Mouse (Mus musculus) hindbrain, embryonic 15.5 days (tissue): ENCODE results near the gene Kcnk12. TPM values are rescaled to one million over a fixed set of nuclear protein-coding genes. Genes with fewer than 3 reads are reported as not detected.

Experiments
- ATAC-seq: fragments of 200-750 bp; cut with Nextera tagmentation; 2 replicates; pipeline ENCODE4 v1.8.0; 2017; ENCODE audit warnings: low read depth, moderate number of reproducible peaks, moderate TSS enrichment; ENCODE audit not compliant: low FRiP score
- H3K27ac ChIP-seq: fragments of 300-500 bp; sonication (generic); replicated peaks from 2 replicates; pipeline ENCODE4 v1.5.1; 2015; ENCODE audit warnings: mild to moderate bottlenecking, inconsistent platforms
- H3K27me3 ChIP-seq: fragments of 300-500 bp; sonication (generic); 2 replicates; pipeline ENCODE4 v1.6.1; 2015; ENCODE audit warnings: control low read depth, inconsistent platforms
- H3K36me3 ChIP-seq: fragments of 300-500 bp; sonication (generic); 2 replicates; pipeline ENCODE4 v1.6.1; 2015; ENCODE audit warnings: control low read depth, inconsistent platforms
- H3K4me1 ChIP-seq: fragments of 300-500 bp; sonication (generic); replicated peaks from 2 replicates; pipeline ENCODE4 v1.6.1; 2015; ENCODE audit warnings: control low read depth, inconsistent platforms
- H3K4me2 ChIP-seq: fragments of 300-500 bp; sonication (generic); 2 replicates; pipeline ENCODE4 v1.6.1; 2015; ENCODE audit warnings: moderate library complexity, mild to moderate bottlenecking, inconsistent platforms
- H3K4me3 ChIP-seq: fragments of 300-500 bp; sonication (generic); 2 replicates; pipeline ENCODE4 v1.5.1; 2015; ENCODE audit warnings: mild to moderate bottlenecking, inconsistent platforms
- H3K9ac ChIP-seq: fragments of 300-500 bp; sonication (generic); 2 replicates; pipeline ENCODE4 v1.6.1; 2015; ENCODE audit warnings: inconsistent platforms
- H3K9me3 ChIP-seq: fragments of 300-500 bp; sonication (generic); 2 replicates; pipeline ENCODE4 v1.6.1; 2016; ENCODE audit warnings: control low read depth, inconsistent platforms
- WGBS: fragments of 180-500 bp; shearing (Covaris S2); methylation state at CpG from one replicate; pipeline ENCODE4 v1.1.7; 2015; 5-methylcytosine and 5-hydroxymethylcytosine counted together
- polyA plus RNA-seq: library from polyadenylated mRNA; unstranded; fragments of >200 nt; fragmentation: Nextera tagmentation; extraction: Ambion mirVana; gene quantifications from 2 replicates; pipeline ENCODE4 v1.2.1, GENCODE M21; 2015

Kcnk12 gene
- 0.77 and 1.2 TPM in 2 replicates for polyA plus RNA-seq

- no peaks in the 10 kb centered on the region for H3K9me3 ChIP-seq
- peak; percentile 64; the same call in 1 of the 2 replicates for ATAC-seq
- H3K4me2 ChIP-seq = peak within 1 kb of the TSS; percentile 98
- no peak within 1 kb of the TSS for H3K27ac ChIP-seq
- peaks cover 58% of the 10 kb centered on the region for H3K27me3 ChIP-seq
- peaks cover 31% of the 10 kb centered on the region for H3K4me1 ChIP-seq
- H3K4me3 ChIP-seq = peak within 1 kb of the TSS; percentile 50
- H3K9ac ChIP-seq = peak within 1 kb of the TSS; percentile 40
- no peaks in the 10 kb centered on the region for H3K36me3 ChIP-seq
- WGBS = under 1% methylated on average over 43 of the region's 46 CpGs
Measured at GRCm38 (mm10) chr17:87797688-87798291, at the start of gene Kcnk12. TSS of gene Kcnk12 (minus strand) at chr17:87797994.

- Histone ChIP-seq H3K9ac (no peak overlapping the region), H3K27ac (no peak overlapping the region), H3K4me1 (no peaks in the 10 kb centered on the region), H3K4me2 (no peak overlapping the region), H3K9me3 (no peaks in the 10 kb centered on the region), H3K4me3 (no peak overlapping the region), H3K27me3 (no peaks in the 10 kb centered on the region), H3K36me3 (no peaks in the 10 kb centered on the region)
- 77% methylated on average over 5 of the region's 5 CpGs for WGBS
- ATAC-seq = no peak
Measured at GRCm38 (mm10) chr17:87842156-87842555, 44.4 kb upstream of the Kcnk12 start.

- WGBS = 75% methylated on average over 7 of the region's 7 CpGs
Measured at GRCm38 (mm10) chr17:87840079-87840478, 42.3 kb upstream of the Kcnk12 start.

GRCm38 (mm10) chr17:87834850-87835249 lies 37.1 kb upstream of the Kcnk12 start:
- WGBS = 24% methylated on average over 8 of the region's 8 CpGs

More at GRCm38 (mm10) chr17:87840079-87840478, 42.3 kb upstream of the Kcnk12 start:
- no peak for ATAC-seq
- H3K27ac ChIP-seq = no peak overlapping the region
- H3K4me2 ChIP-seq = no peak overlapping the region
- no peaks in the 10 kb centered on the region for H3K27me3 ChIP-seq
- H3K9me3 ChIP-seq = no peaks in the 10 kb centered on the region
- no peaks in the 10 kb centered on the region for H3K36me3 ChIP-seq
- no peak overlapping the region for H3K4me3 ChIP-seq
- H3K4me1 ChIP-seq = no peaks in the 10 kb centered on the region
- H3K9ac ChIP-seq = no peak overlapping the region

GRCm38 (mm10) chr17:87826909-87827308 lies 29.1 kb upstream of the Kcnk12 start:
- H3K4me3 ChIP-seq = no peak overlapping the region
- no peak overlapping the region for H3K27ac ChIP-seq
- H3K9me3 ChIP-seq = no peaks in the 10 kb centered on the region
- H3K36me3 ChIP-seq = no peaks in the 10 kb centered on the region
- peaks cover 7% of the 10 kb centered on the region for H3K4me1 ChIP-seq
- H3K27me3 ChIP-seq = no peaks in the 10 kb centered on the region
- WGBS = 21% methylated on average over 12 of the region's 12 CpGs
- peak overlapping the region; percentile 26 for H3K4me2 ChIP-seq
- ATAC-seq = no peak
- H3K9ac ChIP-seq = no peak overlapping the region

More at GRCm38 (mm10) chr17:87834850-87835249, 37.1 kb upstream of the Kcnk12 start:
- no peaks in the 10 kb centered on the region for H3K4me1 ChIP-seq
- no peaks in the 10 kb centered on the region for H3K36me3 ChIP-seq
- H3K27ac ChIP-seq = no peak overlapping the region
- H3K9me3 ChIP-seq = no peaks in the 10 kb centered on the region
- no peaks in the 10 kb centered on the region for H3K27me3 ChIP-seq
- H3K9ac ChIP-seq = no peak overlapping the region
- H3K4me3 ChIP-seq = no peak overlapping the region
- no peak for ATAC-seq
- H3K4me2 ChIP-seq = no peak overlapping the region

GRCm38 (mm10) chr17:87826036-87826560 lies 28.3 kb upstream of the Kcnk12 start:
- Histone ChIP-seq H3K4me2 (peak overlapping the region; percentile 26), H3K4me3 (no peak overlapping the region), H3K27me3 (no peaks in the 10 kb centered on the region), H3K9ac (no peak overlapping the region), H3K36me3 (no peaks in the 10 kb centered on the region), H3K27ac (no peak overlapping the region), H3K4me1 (peaks cover 7% of the 10 kb centered on the region), H3K9me3 (no peaks in the 10 kb centered on the region)
- 37% methylated on average over 23 of the region's 23 CpGs for WGBS
- no peak for ATAC-seq

GRCm38 (mm10) chr17:87825454-87826008 lies 27.7 kb upstream of the Kcnk12 start:
- no peak overlapping the region for H3K27ac ChIP-seq
- 28% methylated on average over 5 of the region's 5 CpGs for WGBS
- no peaks in the 10 kb centered on the region for H3K36me3 ChIP-seq
- H3K9me3 ChIP-seq = no peaks in the 10 kb centered on the region
- H3K4me2 ChIP-seq = no peak overlapping the region
- no peak for ATAC-seq
- H3K4me3 ChIP-seq = no peak overlapping the region
- no peak overlapping the region for H3K9ac ChIP-seq
- no peaks in the 10 kb centered on the region for H3K27me3 ChIP-seq
- H3K4me1 ChIP-seq = peaks cover 7% of the 10 kb centered on the region

- Histone ChIP-seq H3K9me3 (no peaks in the 10 kb centered on the region), H3K4me1 (peaks cover 7% of the 10 kb centered on the region), H3K36me3 (no peaks in the 10 kb centered on the region), H3K4me2 (no peak overlapping the region), H3K4me3 (no peak overlapping the region), H3K27me3 (no peaks in the 10 kb centered on the region), H3K9ac (no peak overlapping the region), H3K27ac (no peak overlapping the region)
- 87% methylated on average over 3 of the region's 3 CpGs for WGBS
- ATAC-seq = no peak
Measured at GRCm38 (mm10) chr17:87823031-87823430, 25.2 kb upstream of the Kcnk12 start.

- H3K36me3 ChIP-seq = no peaks in the 10 kb centered on the region
- no peaks in the 10 kb centered on the region for H3K27me3 ChIP-seq
- no peak for ATAC-seq
- no peak overlapping the region for H3K9ac ChIP-seq
- no peaks in the 10 kb centered on the region for H3K9me3 ChIP-seq
- H3K27ac ChIP-seq = no peak overlapping the region
- no peaks in the 10 kb centered on the region for H3K4me1 ChIP-seq
- 69% methylated on average over 2 of the region's 2 CpGs for WGBS
- H3K4me3 ChIP-seq = no peak overlapping the region
- no peak overlapping the region for H3K4me2 ChIP-seq
Measured at GRCm38 (mm10) chr17:87809556-87809955, 11.8 kb upstream of the Kcnk12 start.

- peaks cover 53% of the 10 kb centered on the region for H3K27me3 ChIP-seq
Measured at GRCm38 (mm10) chr17:87799948-87800340, 2.1 kb upstream of the Kcnk12 start.

GRCm38 (mm10) chr17:87799212-87799947 lies 1.6 kb upstream of the Kcnk12 start:
- Histone ChIP-seq H3K9me3 (no peaks in the 10 kb centered on the region), H3K36me3 (no peaks in the 10 kb centered on the region), H3K4me3 (peak overlapping the region; percentile 50; the same call in 1 of the 2 replicates), H3K27ac (no peak overlapping the region), H3K27me3 (peaks cover 58% of the 10 kb centered on the region), H3K4me2 (peak overlapping the region; percentile 98; the same call in 1 of the 2 replicates), H3K4me1 (peaks cover 28% of the 10 kb centered on the region), H3K9ac (no peak overlapping the region)
- no peak for ATAC-seq
- WGBS = 64% methylated on average over 13 of the region's 13 CpGs

More at GRCm38 (mm10) chr17:87799948-87800340, 2.1 kb upstream of the Kcnk12 start:
- no peak for ATAC-seq
- Histone ChIP-seq H3K4me3 (no peak overlapping the region), H3K9ac (no peak overlapping the region), H3K27ac (no peak overlapping the region), H3K9me3 (no peaks in the 10 kb centered on the region), H3K4me1 (peaks cover 28% of the 10 kb centered on the region), H3K4me2 (no peak overlapping the region), H3K36me3 (no peaks in the 10 kb centered on the region)
- 72% methylated on average over 3 of the region's 3 CpGs for WGBS
